ENCODE assay signal across 23 mouse cellular contexts in the genomic region with DNA sequence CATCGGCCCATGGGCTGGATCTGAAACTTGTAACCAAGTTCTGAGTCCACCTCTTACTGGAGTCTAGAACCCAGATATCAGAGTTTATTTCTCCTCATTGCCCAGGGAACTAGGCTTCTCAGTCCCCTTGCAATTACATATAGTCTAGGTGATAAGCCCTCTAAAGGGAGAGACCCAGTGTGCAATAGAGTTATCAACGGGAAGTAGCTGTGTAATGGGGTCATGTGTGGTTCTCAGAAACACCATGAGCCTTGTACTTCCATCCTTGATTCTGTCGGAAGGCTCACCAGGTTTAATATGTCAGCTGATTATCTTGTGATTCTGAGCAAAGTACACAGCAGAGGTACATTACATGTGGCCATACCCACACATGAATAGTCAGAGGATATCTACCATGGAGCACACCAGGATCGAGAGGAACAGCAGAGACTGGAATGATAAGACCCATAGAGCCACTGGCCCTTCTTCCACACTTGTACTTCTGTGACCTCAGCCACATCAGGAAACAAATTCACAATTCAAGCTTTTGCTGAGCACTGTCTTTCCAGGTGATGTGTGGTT. TPM values are rescaled to one million over a fixed set of nuclear protein-coding genes. Genes with fewer than 3 reads are reported as not detected.
"Had no signal": no experiment of that assay in that cellular context is flagged by ENCODE, and none has a peak within 500 bp of the region (broad histone marks: within the 10 kb centered on the region; RNA-seq: fewer than 3 reads in every experiment).

No protein-coding gene starts in this region.

- H3K36me3 ChIP-seq: liver, embryonic 15.5 days had no signal

- DNase-seq: kidney, adult 8-10 months; kidney, postnatal 10 days; kidney, postnatal 4 days; left cerebral cortex, postnatal 4 days; lung, adult 2 months; lung, postnatal 4 days; spleen, adult 18-20 months; thymus, adult 2 months; thymus, postnatal 25 days had no signal

- H3K4me1 ChIP-seq: liver, embryonic 15.5 days had no signal

- H3K4me2 ChIP-seq: liver, embryonic 11.5 days; liver, embryonic 15.5 days; midbrain, embryonic 11.5 days had no signal

- ATAC-seq: lung, postnatal 0 days; midbrain, embryonic 16.5 days had no signal

- H3K27ac ChIP-seq: layer of hippocampus, adult 2 months; liver, embryonic 15.5 days had no signal

- H3K9ac ChIP-seq: liver, embryonic 15.5 days had no signal

- H3K9me3 ChIP-seq: liver, embryonic 15.5 days had no signal

- H3K27me3 ChIP-seq: liver, embryonic 15.5 days had no signal

- H3K4me3 ChIP-seq: layer of hippocampus, adult 2 months; liver, embryonic 15.5 days had no signal

RNA-seq across cellular contexts. Expression of gene Serpina3b, which starts 12.8 kb away (rescaled TPM):
- total RNA-seq: layer of hippocampus, adult 2 months; layer of hippocampus, postnatal 10 days; left cerebral cortex, adult 18-20 months; left cerebral cortex, postnatal 10 days; left cerebral cortex, postnatal 4 days; megakaryocyte, adult 5-6 weeks had no signal
- polyA plus RNA-seq: lung, adult 2 months; lung, postnatal 0 days; midbrain, embryonic 11.5 days; midbrain, embryonic 16.5 days; neural tube, embryonic 14.5 days had no signal

RNA-seq across cellular contexts. Expression of gene Serpina3c, which starts 13.0 kb away (rescaled TPM):
- total RNA-seq: left cerebral cortex, adult 18-20 months; left cerebral cortex, postnatal 10 days; left cerebral cortex, postnatal 4 days had no signal
- polyA plus RNA-seq: liver, embryonic 11.5 days; liver, embryonic 15.5 days; midbrain, embryonic 11.5 days; neural tube, embryonic 14.5 days; stomach, embryonic 14.5 days had no signal

RNA-seq across cellular contexts. Expression of gene Serpina3a, which starts 28.1 kb away (rescaled TPM):
- total RNA-seq: layer of hippocampus, adult 2 months; layer of hippocampus, postnatal 10 days; left cerebral cortex, adult 18-20 months; left cerebral cortex, postnatal 10 days; left cerebral cortex, postnatal 4 days; megakaryocyte, adult 5-6 weeks had no signal
- polyA plus RNA-seq: limb, embryonic 14.5 days; liver, embryonic 11.5 days; lung, adult 2 months; lung, postnatal 0 days; midbrain, embryonic 11.5 days; midbrain, embryonic 16.5 days; neural tube, embryonic 14.5 days; stomach, embryonic 14.5 days; thymus, adult 2 months; urinary bladder, adult 2 months had no signal

RNA-seq across cellular contexts. Expression of gene Serpina5, which starts 39.7 kb away (rescaled TPM):
- total RNA-seq: layer of hippocampus, adult 2 months; layer of hippocampus, postnatal 10 days; left cerebral cortex, adult 18-20 months; left cerebral cortex, postnatal 10 days; left cerebral cortex, postnatal 4 days; megakaryocyte, adult 5-6 weeks had no signal
- polyA plus RNA-seq: limb, embryonic 14.5 days; liver, embryonic 11.5 days; lung, adult 2 months; lung, postnatal 0 days; midbrain, embryonic 11.5 days; midbrain, embryonic 16.5 days; neural tube, embryonic 14.5 days; stomach, embryonic 14.5 days; urinary bladder, adult 2 months had no signal
